Comparison of ENCODE assay signal across 21 mouse cellular contexts in the genomic region with DNA sequence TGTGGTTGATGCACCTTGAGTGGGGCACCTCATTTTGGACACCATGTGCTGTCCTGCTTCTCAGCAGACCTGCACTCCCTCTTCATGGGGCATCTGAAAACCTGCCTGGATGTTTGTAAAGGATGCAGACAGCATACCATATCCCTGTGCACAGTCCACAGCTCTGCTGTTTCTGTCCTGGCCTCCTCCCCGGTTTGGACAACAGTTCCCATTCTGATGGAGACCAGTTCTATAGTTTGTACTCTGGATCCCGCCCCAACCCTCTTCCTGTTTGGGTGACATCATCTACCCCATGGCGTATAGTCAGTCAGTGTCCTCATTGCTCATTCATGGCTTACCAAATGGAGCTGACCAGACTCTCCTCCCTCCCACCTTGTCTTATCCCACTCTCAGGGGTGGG.
"Had no signal": no experiment of that assay in that cellular context is flagged by ENCODE, and none has a peak within 500 bp of the region (broad histone marks: within the 10 kb centered on the region; RNA-seq: fewer than 3 reads in every experiment).

No protein-coding gene starts in this region.

- H3K4me3 ChIP-seq: limb, embryonic 12.5 days; limb, embryonic 15.5 days; midbrain, embryonic 12.5 days; myocyte; neural tube, embryonic 13.5 days; stomach, embryonic 15.5 days had no signal

- H3K27me3 ChIP-seq: limb, embryonic 15.5 days; neural tube, embryonic 13.5 days; stomach, embryonic 15.5 days had no signal

- H3K4me2 ChIP-seq: limb, embryonic 12.5 days; limb, embryonic 15.5 days; liver, embryonic 11.5 days; midbrain, embryonic 12.5 days; neural tube, embryonic 13.5 days; stomach, embryonic 15.5 days had no signal

- ATAC-seq: intestine, embryonic 16.5 days; liver, postnatal 0 days; midbrain, embryonic 16.5 days had no signal

- H3K9ac ChIP-seq: limb, embryonic 12.5 days; limb, embryonic 15.5 days; liver, embryonic 14.5 days; liver, postnatal 0 days; midbrain, embryonic 12.5 days; neural tube, embryonic 13.5 days; stomach, embryonic 15.5 days had no signal

- DNase-seq: kidney, adult 18-20 months; kidney, postnatal 36 days; left cerebral cortex, postnatal 4 days; liver, postnatal 0 days; lung, postnatal 36 days; retina, postnatal 1 day; right cerebral cortex, postnatal 25 days; spleen, adult 18-20 months; thymus, adult 18-20 months; thymus, postnatal 36 days had no signal

- H3K36me3 ChIP-seq: midbrain, embryonic 12.5 days; neural tube, embryonic 13.5 days; stomach, embryonic 15.5 days had no signal

- H3K27ac ChIP-seq: kidney, postnatal 0 days; limb, embryonic 15.5 days; liver, embryonic 14.5 days; midbrain, embryonic 12.5 days; neural tube, embryonic 13.5 days; stomach, embryonic 15.5 days had no signal

- H3K9me3 ChIP-seq: limb, embryonic 12.5 days; limb, embryonic 15.5 days; midbrain, embryonic 12.5 days; neural tube, embryonic 13.5 days; stomach, embryonic 15.5 days had no signal
